Mouse (Mus musculus) heart, embryonic 13.5 days (tissue): Measurements from ENCODE around the gene Mfsd8. TPM values are rescaled to one million over a fixed set of nuclear protein-coding genes. Genes with fewer than 3 reads are reported as not detected.

Experiments
- ATAC-seq: fragments of 200-750 bp; cut with Nextera tagmentation; 2 replicates; pipeline ENCODE4 v1.8.0; 2017; ENCODE audit warnings: moderate TSS enrichment; ENCODE audit not compliant: insufficient number of reproducible peaks, low FRiP score, low TSS enrichment; ENCODE audit errors: extremely low read depth
- H3K27ac ChIP-seq: fragments of 300-500 bp; sonication (generic); replicated peaks from 2 replicates; pipeline ENCODE4 v1.5.1; 2015; ENCODE audit warnings: moderate library complexity, mild to moderate bottlenecking, inconsistent platforms
- H3K27me3 ChIP-seq: fragments of 300-500 bp; sonication (generic); replicated peaks from 2 replicates; pipeline ENCODE4 v1.6.1; 2015; ENCODE audit warnings: mild to moderate bottlenecking, inconsistent platforms
- H3K36me3 ChIP-seq: fragments of 300-500 bp; sonication (generic); 2 replicates; pipeline ENCODE4 v1.6.1; 2015; ENCODE audit warnings: mild to moderate bottlenecking, inconsistent platforms
- H3K4me1 ChIP-seq: fragments of 300-500 bp; sonication (generic); 2 replicates; pipeline ENCODE4 v1.6.1; 2015; ENCODE audit warnings: inconsistent platforms
- H3K4me2 ChIP-seq: fragments of 300-500 bp; sonication (generic); 2 replicates; pipeline ENCODE4 v1.6.1; 2015; ENCODE audit warnings: inconsistent platforms, mild to moderate bottlenecking, moderate library complexity
- H3K4me3 ChIP-seq: fragments of 300-500 bp; sonication (generic); 2 replicates; pipeline ENCODE4 v1.5.1; 2015; ENCODE audit warnings: moderate library complexity, mild to moderate bottlenecking, inconsistent platforms
- H3K9ac ChIP-seq: fragments of 300-500 bp; sonication (generic); 2 replicates; pipeline ENCODE4 v1.6.1; 2015; ENCODE audit warnings: inconsistent platforms, mild to moderate bottlenecking, moderate library complexity
- H3K9me3 ChIP-seq: fragments of 300-500 bp; sonication (generic); 2 replicates; pipeline ENCODE4 v1.6.1; 2016; ENCODE audit warnings: inconsistent platforms
- WGBS: fragments of 180-500 bp; shearing (Covaris S2); methylation state at CpG from one replicate; pipeline ENCODE4 v1.1.7; 2015; ENCODE audit warnings: mixed read lengths; 5-methylcytosine and 5-hydroxymethylcytosine counted together
- polyA plus RNA-seq: library from polyadenylated mRNA; unstranded; fragments of >200 nt; fragmentation: Nextera tagmentation; extraction: Ambion mirVana; gene quantifications from 2 replicates; pipeline ENCODE4 v1.2.1, GENCODE M21; 2015

Gene Mfsd8
- polyA plus RNA-seq, 1 experiment from 2014 or later, result 5.5 TPM

DNA sequence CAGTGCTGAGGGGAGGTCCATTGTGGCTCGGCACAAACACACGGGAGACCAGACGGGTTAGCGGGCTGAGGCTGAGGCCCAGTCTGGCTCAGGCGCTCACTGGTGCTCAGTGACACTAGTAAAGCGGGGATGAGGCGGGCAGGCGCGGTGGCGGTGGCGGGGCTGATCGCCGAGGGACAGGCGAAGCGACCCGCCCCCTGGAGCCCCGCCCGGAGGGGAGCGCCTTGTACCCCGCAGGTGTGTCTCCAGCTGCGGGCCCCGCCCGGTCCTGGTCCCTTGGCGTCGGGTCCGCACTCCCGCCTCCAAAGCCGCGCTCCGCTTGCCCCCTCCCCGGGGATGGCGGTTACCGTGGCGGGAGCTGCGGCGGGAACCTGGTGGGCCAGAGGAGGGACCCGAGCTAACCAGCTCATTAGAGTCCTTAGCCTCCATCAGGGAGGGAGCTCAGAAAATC is 46.3 kb downstream of the Mfsd8 start:
- WGBS, result 0% methylated on average over 26 of the region's 37 CpGs
- H3K9ac ChIP-seq, result peak overlapping the region; percentile 92
- peak overlapping the region; percentile 98 for H3K4me3 ChIP-seq
- H3K36me3 ChIP-seq, result peaks cover 25% of the 10 kb centered on the region
- no peaks in the 10 kb centered on the region for H3K9me3 ChIP-seq
- peak; percentile 75 for ATAC-seq
- no peaks in the 10 kb centered on the region for H3K27me3 ChIP-seq
- H3K4me2 ChIP-seq, result peak overlapping the region; percentile 90
- H3K4me1 ChIP-seq, result peaks cover 15% of the 10 kb centered on the region
- peak overlapping the region; percentile 79 for H3K27ac ChIP-seq

DNA sequence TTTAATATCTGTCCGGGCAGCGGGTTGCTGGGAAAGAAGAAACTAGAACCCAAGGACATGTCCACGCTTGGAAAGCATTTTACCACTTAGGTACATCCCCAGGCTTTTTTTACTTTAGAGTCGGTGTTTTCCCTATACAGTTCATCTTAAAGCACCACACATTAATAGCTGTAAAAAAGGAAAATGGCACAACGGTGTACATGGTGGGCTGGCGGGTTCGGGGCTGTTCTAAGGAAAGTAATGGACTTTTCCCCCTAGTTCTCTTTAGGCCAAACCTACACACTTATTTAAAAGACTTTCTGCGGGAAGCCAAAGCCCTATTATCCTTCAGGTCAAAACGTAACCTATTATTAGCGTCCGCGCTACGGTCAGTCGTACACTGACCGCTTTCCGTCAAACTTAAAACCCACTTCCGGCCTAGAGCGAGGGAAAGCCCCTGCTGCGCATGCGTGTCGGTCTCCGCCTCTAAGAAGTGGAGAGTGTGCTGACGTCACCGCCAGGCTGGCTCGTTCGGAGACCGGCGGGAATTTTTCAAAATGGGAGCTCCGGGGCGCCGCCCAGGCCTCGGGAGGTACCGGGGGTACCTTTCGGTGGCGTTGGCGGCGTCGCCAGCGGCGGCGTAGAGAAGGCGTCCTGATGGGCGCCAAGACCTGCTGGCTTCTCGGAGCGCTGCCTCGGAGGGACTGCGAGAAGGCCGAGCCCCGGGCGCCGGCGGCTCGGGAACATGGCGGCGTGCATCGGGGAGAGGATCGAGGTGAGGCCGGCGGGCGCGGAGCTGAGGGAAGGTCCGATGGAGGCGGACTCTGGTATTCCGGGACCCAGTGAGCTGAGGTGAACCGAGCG is 46.9 kb downstream of the Mfsd8 start, which contains the start of gene Plk4:
Plk4 (plus strand) TSS at position 490 of the 843 bp plus-strand sequence.
- H3K4me1 ChIP-seq, result peaks cover 15% of the 10 kb centered on the region
- peak within 1 kb of the TSS; percentile 90 for H3K4me2 ChIP-seq
- H3K27me3 ChIP-seq, result no peaks in the 10 kb centered on the region
- ATAC-seq, result peak; percentile 98
- peak within 1 kb of the TSS; percentile 92 for H3K9ac ChIP-seq
- peak within 1 kb of the TSS; percentile 98 for H3K4me3 ChIP-seq
- H3K9me3 ChIP-seq, result no peaks in the 10 kb centered on the region
- H3K27ac ChIP-seq, result peak within 1 kb of the TSS; percentile 84
- peaks cover 19% of the 10 kb centered on the region for H3K36me3 ChIP-seq
- 2% methylated on average over 66 of the region's 66 CpGs for WGBS

DNA sequence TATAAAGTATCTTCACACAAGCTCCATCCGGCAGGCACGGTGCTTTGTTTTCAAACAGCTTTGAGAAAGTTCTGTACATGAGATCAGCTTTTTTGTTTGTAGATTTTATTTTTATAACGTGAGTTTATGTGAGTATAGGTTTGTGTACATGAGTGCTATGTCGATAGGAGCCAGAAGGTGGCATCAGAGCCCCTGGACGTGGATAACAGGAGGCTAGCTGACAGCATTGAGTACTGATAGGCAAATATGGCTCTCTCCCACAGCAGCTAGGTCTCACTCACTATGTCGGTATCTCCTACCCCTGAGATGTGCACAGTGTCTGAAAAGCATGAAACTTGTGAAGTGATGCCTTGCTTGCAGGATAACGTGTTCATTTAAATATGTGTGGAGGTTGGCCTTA is 48.2 kb downstream of the Mfsd8 start:
- no peak for ATAC-seq
- Histone ChIP-seq H3K36me3 (peaks cover 14% of the 10 kb centered on the region), H3K4me1 (peaks cover 15% of the 10 kb centered on the region), H3K9ac (no peak overlapping the region), H3K9me3 (no peaks in the 10 kb centered on the region), H3K4me2 (no peak overlapping the region), H3K4me3 (no peak overlapping the region), H3K27me3 (no peaks in the 10 kb centered on the region), H3K27ac (no peak overlapping the region)
- WGBS, result 40% methylated on average over 7 of the region's 7 CpGs

DNA sequence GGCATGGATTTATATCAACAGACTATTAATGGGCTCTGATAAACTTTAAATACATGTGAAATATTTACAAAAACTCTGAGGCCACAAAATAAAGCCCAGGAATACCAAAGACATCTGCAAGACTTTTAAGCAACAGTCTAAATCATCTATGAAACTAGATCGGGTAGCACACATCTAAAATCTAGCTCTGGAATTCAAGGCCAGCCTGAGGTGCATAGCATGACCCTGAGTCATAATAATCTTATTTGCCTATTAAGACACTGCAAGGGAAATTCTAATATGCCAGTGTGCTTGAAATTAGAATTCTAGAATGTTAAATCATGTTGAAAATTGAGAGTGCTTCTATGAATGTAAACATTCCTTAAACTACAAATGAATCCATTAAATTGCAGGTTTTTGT is 48.6 kb downstream of the Mfsd8 start:
- Histone ChIP-seq H3K9me3 (no peaks in the 10 kb centered on the region), H3K27ac (no peak overlapping the region), H3K4me1 (peaks cover 15% of the 10 kb centered on the region), H3K27me3 (no peaks in the 10 kb centered on the region), H3K36me3 (peaks cover 18% of the 10 kb centered on the region), H3K4me2 (no peak overlapping the region), H3K4me3 (no peak overlapping the region), H3K9ac (no peak overlapping the region)
- ATAC-seq, result no peak
- 57% methylated on average over 1 of the region's 1 CpGs for WGBS

DNA sequence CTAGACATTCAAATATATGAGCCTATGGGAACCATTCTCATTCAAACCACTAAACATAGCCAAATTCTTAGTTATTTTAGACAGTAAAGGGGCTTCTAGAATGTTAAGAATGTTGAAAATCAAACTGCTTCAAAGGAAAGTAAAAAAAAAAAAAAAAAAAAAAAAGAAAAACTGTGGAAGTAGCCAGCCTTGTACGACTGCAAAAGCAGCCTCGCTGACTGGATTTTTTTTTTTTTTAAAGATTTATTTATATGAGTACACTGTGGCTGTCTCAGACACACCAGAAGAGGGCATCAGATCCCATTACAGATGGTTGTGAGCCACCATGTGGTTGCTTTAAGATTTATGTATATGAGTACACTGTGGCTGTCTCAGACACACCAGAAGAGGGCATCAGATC is 52.9 kb downstream of the Mfsd8 start:
- Histone ChIP-seq H3K27me3 (no peaks in the 10 kb centered on the region), H3K36me3 (peaks cover 17% of the 10 kb centered on the region), H3K4me2 (no peak overlapping the region), H3K4me3 (no peak overlapping the region), H3K9me3 (no peaks in the 10 kb centered on the region), H3K9ac (no peak overlapping the region), H3K27ac (no peak overlapping the region), H3K4me1 (no peaks in the 10 kb centered on the region)
- WGBS, result 80% methylated on average over 2 of the region's 2 CpGs
- ATAC-seq, result no peak

Other genes starting within 250 kb of the Mfsd8 start
- 0.66 and 1.1 TPM in 2 replicates for gene Slc25a31, start 138.0 kb downstream of the Mfsd8 start, polyA plus RNA-seq
- 25.8 and 28.0 TPM in 2 replicates for gene Hspa4l, start 102.4 kb downstream of the Mfsd8 start, polyA plus RNA-seq
- gene Plk4, start 46.9 kb downstream of the Mfsd8 start, polyA plus RNA-seq, result 32.3 and 39.3 TPM in 2 replicates
- gene Abhd18, start 84 bp upstream of the Mfsd8 start, polyA plus RNA-seq, result 13.7 and 14.3 TPM in 2 replicates
- gene 1700034I23Rik, start 55.7 kb upstream of the Mfsd8 start, polyA plus RNA-seq, result 0.15 and 0.25 TPM in 2 replicates
- 10.0 and 11.3 TPM in 2 replicates for gene Larp1b, start 102.9 kb upstream of the Mfsd8 start, polyA plus RNA-seq
- gene Pgrmc2, start 236.2 kb upstream of the Mfsd8 start, polyA plus RNA-seq, result 43.0 and 44.4 TPM in 2 replicates